Mouse (Mus musculus) forebrain, embryonic 13.5 days (tissue): ENCODE measurements around the gene Erlin1. TPM values are rescaled to one million over a fixed set of nuclear protein-coding genes. Genes with fewer than 3 reads are reported as not detected.

Experiments used
- ATAC-seq: fragments of 200-750 bp; cut with Nextera tagmentation; 2 replicates; pipeline ENCODE4 v1.8.0; 2017
- H3K27ac ChIP-seq: fragments of 300-500 bp; sonication (generic); 2 replicates; pipeline ENCODE4 v1.5.1; 2015; ENCODE audit warnings: inconsistent platforms, mild to moderate bottlenecking, moderate library complexity
- H3K27me3 ChIP-seq: fragments of 300-500 bp; sonication (generic); 2 replicates; pipeline ENCODE4 v1.6.1; 2015; ENCODE audit warnings: mild to moderate bottlenecking, inconsistent platforms
- H3K36me3 ChIP-seq: fragments of 300-500 bp; sonication (generic); 2 replicates; pipeline ENCODE4 v1.6.1; 2015; ENCODE audit warnings: mild to moderate bottlenecking, inconsistent platforms; ENCODE audit not compliant: poor library complexity, severe bottlenecking
- H3K4me1 ChIP-seq: fragments of 300-500 bp; sonication (generic); 2 replicates; pipeline ENCODE4 v1.6.1; 2015; ENCODE audit warnings: inconsistent platforms
- H3K4me2 ChIP-seq: fragments of 300-500 bp; sonication (generic); 2 replicates; pipeline ENCODE4 v1.6.1; 2015; ENCODE audit warnings: inconsistent platforms, mild to moderate bottlenecking, moderate library complexity
- H3K4me3 ChIP-seq: fragments of 300-500 bp; sonication (generic); 2 replicates; pipeline ENCODE4 v1.5.1; 2015; ENCODE audit warnings: mild to moderate bottlenecking, inconsistent platforms
- H3K9ac ChIP-seq: fragments of 300-500 bp; sonication (generic); 2 replicates; pipeline ENCODE4 v1.6.1; 2015; ENCODE audit warnings: mild to moderate bottlenecking, inconsistent platforms
- H3K9me3 ChIP-seq: fragments of 300-500 bp; sonication (generic); replicated peaks from 2 replicates; pipeline ENCODE4 v1.6.1; 2016; ENCODE audit warnings: inconsistent platforms
- WGBS: fragments of 180-500 bp; shearing (Covaris S2); methylation state at CpG from one replicate; pipeline ENCODE4 v1.1.7; 2015; 5-methylcytosine and 5-hydroxymethylcytosine counted together
- polyA plus RNA-seq: library from polyadenylated mRNA; unstranded; fragments of >200 nt; fragmentation: Nextera tagmentation; extraction: Ambion mirVana; gene quantifications from 2 replicates; pipeline ENCODE4 v1.2.1, GENCODE M21; 2015

Erlin1 gene
- polyA plus RNA-seq, 1 experiment from 2014 or later, result 17.8 TPM

DNA sequence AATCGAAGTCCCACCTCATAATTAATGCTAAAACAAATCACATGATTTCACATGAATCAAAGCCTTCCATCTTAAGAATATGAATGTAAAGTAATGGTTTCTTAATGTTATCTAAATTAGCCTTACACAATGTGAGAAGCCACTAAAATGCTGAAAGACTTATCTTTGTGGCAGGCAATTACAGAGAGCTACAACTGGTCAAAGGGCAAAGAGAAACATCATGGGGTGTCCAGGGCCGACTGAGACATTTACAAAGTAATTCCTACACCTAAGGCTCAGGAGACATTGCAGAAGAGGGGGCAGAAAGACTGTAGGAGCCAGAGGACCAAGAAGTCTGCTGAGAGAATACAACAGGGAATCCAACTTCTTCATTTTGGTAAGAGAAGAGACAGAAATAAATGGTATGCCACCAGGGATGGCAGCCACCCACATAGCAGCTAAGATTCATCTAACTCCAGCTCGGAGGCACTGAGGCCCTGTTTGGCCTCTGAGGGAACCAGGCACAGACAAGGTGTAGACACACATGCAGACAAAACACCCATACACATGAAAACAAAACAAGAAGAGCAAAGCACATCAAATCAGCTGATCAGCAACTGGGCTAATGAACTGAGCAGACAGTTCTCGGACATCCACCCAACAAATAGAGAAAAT, 14.3 kb downstream of the Erlin1 start:
- Histone ChIP-seq H3K27me3 (no peaks in the 10 kb centered on the region), H3K4me3 (no peak overlapping the region), H3K4me1 (no peaks in the 10 kb centered on the region), H3K4me2 (no peak overlapping the region), H3K9me3 (no peaks in the 10 kb centered on the region), H3K9ac (no peak overlapping the region), H3K27ac (no peak overlapping the region), H3K36me3 (peaks cover 32% of the 10 kb centered on the region)
- ATAC-seq, result no peak
- 80% methylated on average over 4 of the region's 4 CpGs for WGBS

- no peak overlapping the region for H3K4me2 ChIP-seq
- no peak overlapping the region for H3K27ac ChIP-seq
- ATAC-seq, result no peak
- no peak overlapping the region for H3K4me3 ChIP-seq
- 81% methylated on average over 4 of the region's 4 CpGs for WGBS
- H3K27me3 ChIP-seq, result no peaks in the 10 kb centered on the region
- H3K9me3 ChIP-seq, result no peaks in the 10 kb centered on the region
- peaks cover 37% of the 10 kb centered on the region for H3K36me3 ChIP-seq
- no peak overlapping the region for H3K9ac ChIP-seq
- no peaks in the 10 kb centered on the region for H3K4me1 ChIP-seq
These were observed 19.2 kb downstream of the Erlin1 start for GRCm38 (mm10) chr19:44050388-44050787.

- Histone ChIP-seq H3K9ac (no peak overlapping the region), H3K9me3 (no peaks in the 10 kb centered on the region), H3K36me3 (peaks cover 44% of the 10 kb centered on the region), H3K27ac (no peak overlapping the region), H3K4me2 (no peak overlapping the region), H3K27me3 (no peaks in the 10 kb centered on the region), H3K4me3 (no peak overlapping the region), H3K4me1 (no peaks in the 10 kb centered on the region)
- 64% methylated on average over 3 of the region's 3 CpGs for WGBS
- ATAC-seq, result no peak
These were observed 20.3 kb downstream of the Erlin1 start for GRCm38 (mm10) chr19:44049282-44049681.

DNA sequence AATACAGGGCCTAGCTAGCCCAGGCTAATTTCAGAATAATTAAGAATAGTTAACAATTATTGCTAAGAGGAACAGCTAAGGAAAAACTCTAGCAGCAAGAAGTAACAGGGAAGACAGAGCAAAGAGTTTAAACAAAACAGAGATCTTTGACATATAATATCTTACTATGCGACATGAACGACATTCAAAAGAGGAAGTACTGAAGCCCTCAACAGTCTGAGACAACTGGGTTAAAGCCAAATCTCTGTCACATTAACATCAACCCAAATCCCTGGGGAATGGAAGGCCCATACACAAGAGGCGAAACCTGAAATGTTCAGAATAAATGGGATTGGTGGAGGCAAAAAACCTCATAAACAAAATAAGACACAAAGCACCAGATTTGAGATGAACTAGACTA, 23.7 kb downstream of the Erlin1 start:
- Histone ChIP-seq H3K27ac (no peak overlapping the region), H3K36me3 (peaks cover 29% of the 10 kb centered on the region), H3K9me3 (no peaks in the 10 kb centered on the region), H3K4me1 (0 out of 2 replicates have a peak, but pooled peaks cover 3% of the 10 kb centered on the region), H3K4me3 (no peak overlapping the region), H3K27me3 (no peaks in the 10 kb centered on the region), H3K9ac (no peak overlapping the region), H3K4me2 (no peak overlapping the region)
- WGBS, result 90% methylated on average over 3 of the region's 3 CpGs
- ATAC-seq, result no peak

- Histone ChIP-seq H3K36me3 (peaks cover 49% of the 10 kb centered on the region), H3K27me3 (no peaks in the 10 kb centered on the region), H3K4me3 (no peak overlapping the region), H3K4me1 (0 out of 2 replicates have a peak, but pooled peaks cover 3% of the 10 kb centered on the region), H3K27ac (no peak overlapping the region), H3K4me2 (no peak overlapping the region), H3K9me3 (no peaks in the 10 kb centered on the region), H3K9ac (no peak overlapping the region)
- ATAC-seq, result no peak
- 82% methylated on average over 5 of the region's 5 CpGs for WGBS
These were observed 27.5 kb downstream of the Erlin1 start for GRCm38 (mm10) chr19:44042121-44042520.

- Histone ChIP-seq H3K4me1 (no peaks in the 10 kb centered on the region), H3K36me3 (peaks cover 30% of the 10 kb centered on the region), H3K9me3 (no peaks in the 10 kb centered on the region), H3K4me3 (no peak overlapping the region), H3K4me2 (no peak overlapping the region), H3K27me3 (no peaks in the 10 kb centered on the region), H3K9ac (no peak overlapping the region), H3K27ac (no peak overlapping the region)
- no peak for ATAC-seq
- 92% methylated on average over 5 of the region's 5 CpGs for WGBS
These were observed 36.2 kb downstream of the Erlin1 start for GRCm38 (mm10) chr19:44033396-44033795.

- no peak overlapping the region for H3K27ac ChIP-seq
- H3K9ac ChIP-seq, result no peak overlapping the region
- WGBS, result 93% methylated on average over 11 of the region's 11 CpGs
- no peaks in the 10 kb centered on the region for H3K27me3 ChIP-seq
- no peaks in the 10 kb centered on the region for H3K9me3 ChIP-seq
- no peak overlapping the region for H3K4me3 ChIP-seq
- no peak for ATAC-seq
- no peaks in the 10 kb centered on the region for H3K4me1 ChIP-seq
- H3K36me3 ChIP-seq, result peaks cover 21% of the 10 kb centered on the region
- H3K4me2 ChIP-seq, result no peak overlapping the region
These were observed 37.4 kb downstream of the Erlin1 start for GRCm38 (mm10) chr19:44032046-44032744.

DNA sequence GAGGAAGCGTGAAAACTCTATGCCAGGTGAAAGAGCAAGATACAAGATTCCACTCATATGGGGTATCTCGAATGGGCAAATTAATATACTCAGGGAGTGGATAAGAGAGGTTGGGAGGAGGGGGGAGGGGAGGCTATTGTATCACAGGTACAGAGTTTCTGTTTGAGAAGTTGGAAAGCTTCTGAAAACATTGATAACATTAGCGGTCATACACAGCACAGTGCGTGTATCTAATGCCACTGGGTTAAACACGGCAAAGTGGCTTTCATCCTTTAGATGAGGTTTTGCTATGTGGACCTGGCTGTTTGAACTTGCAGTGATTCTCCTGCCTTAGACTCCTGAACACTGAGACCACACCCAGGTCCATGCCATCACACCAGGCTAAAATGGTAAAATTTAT, 39.6 kb downstream of the Erlin1 start:
- no peak overlapping the region for H3K4me3 ChIP-seq
- ATAC-seq, result no peak
- H3K4me2 ChIP-seq, result no peak overlapping the region
- no peaks in the 10 kb centered on the region for H3K9me3 ChIP-seq
- no peaks in the 10 kb centered on the region for H3K27me3 ChIP-seq
- 0 out of 2 replicates have a peak, but pooled peaks cover 5% of the 10 kb centered on the region for H3K36me3 ChIP-seq
- no peak overlapping the region for H3K27ac ChIP-seq
- H3K4me1 ChIP-seq, result no peaks in the 10 kb centered on the region
- H3K9ac ChIP-seq, result no peak overlapping the region
- WGBS, result 94% methylated on average over 5 of the region's 5 CpGs

DNA sequence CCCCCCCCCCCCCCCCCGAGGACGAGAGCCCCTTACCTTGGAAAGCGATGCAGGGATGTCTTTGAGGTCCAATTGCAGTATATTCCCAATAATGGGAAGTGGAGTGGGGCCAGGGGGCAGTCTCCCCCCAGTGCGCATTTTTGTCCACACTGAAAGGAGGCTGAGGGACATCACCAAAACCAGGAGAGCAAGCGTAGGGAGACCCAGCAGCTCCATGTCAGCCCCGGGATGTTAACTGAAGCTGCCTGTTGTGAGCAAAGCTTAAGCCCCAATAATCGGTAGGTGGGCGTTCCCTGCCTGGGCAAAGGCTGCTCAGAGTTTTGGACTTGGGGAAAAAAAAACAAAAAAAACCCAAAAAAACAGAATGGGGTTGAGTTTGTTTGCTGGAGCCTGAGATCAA, 40.6 kb downstream of the Erlin1 start, which contains the start of gene Cyp2c23:
Gene Cyp2c23 (minus strand): TSS at position 237 of the 400 bp plus-strand sequence.
- H3K9ac ChIP-seq, result no peak within 1 kb of the TSS
- ATAC-seq, result no peak
- H3K36me3 ChIP-seq, result 0 out of 2 replicates have a peak, but pooled peaks cover 5% of the 10 kb centered on the region
- WGBS, result 73% methylated on average over 8 of the region's 8 CpGs
- H3K9me3 ChIP-seq, result no peaks in the 10 kb centered on the region
- no peak within 1 kb of the TSS for H3K4me3 ChIP-seq
- H3K27ac ChIP-seq, result no peak within 1 kb of the TSS
- no peak within 1 kb of the TSS for H3K4me2 ChIP-seq
- no peaks in the 10 kb centered on the region for H3K27me3 ChIP-seq
- no peaks in the 10 kb centered on the region for H3K4me1 ChIP-seq

DNA sequence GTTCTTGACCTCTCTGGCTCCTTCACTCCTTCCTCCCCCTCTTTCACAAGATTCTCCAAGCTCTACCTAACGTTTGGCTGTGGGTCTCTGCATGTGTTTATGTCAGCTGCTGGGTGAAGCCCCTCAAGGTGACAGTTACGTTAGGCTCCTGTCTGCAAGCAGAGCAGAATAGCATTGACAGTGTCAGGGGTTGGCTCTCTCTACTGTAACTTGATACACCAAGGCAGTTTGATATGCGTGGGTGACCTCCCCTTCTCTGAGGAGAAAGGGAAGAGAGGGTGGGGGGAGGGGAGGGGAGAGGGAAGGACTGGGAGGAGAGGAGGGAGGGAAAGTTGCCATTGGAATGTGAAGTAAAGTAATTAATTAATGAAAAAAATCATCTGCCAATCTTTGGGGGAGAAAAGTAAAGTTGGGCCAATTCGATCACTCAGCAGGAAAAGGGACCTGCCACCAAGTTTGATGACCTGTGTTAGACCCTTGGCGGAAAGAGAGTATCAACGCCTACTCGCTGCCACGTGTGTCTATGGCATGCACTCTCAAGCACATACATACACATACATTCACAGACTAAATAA, 42.5 kb downstream of the Erlin1 start:
- 70% methylated on average over 8 of the region's 8 CpGs for WGBS
- Histone ChIP-seq H3K36me3 (0 out of 2 replicates have a peak, but pooled peaks cover under 1% of the 10 kb centered on the region), H3K9me3 (no peaks in the 10 kb centered on the region)

GRCm38 (mm10) chr19:44024921-44025585, 44.5 kb downstream of the Erlin1 start:
- 87% methylated on average over 13 of the region's 13 CpGs for WGBS
- Histone ChIP-seq H3K9ac (no peak overlapping the region), H3K27me3 (no peaks in the 10 kb centered on the region), H3K4me2 (no peak overlapping the region), H3K4me3 (no peak overlapping the region), H3K9me3 (no peaks in the 10 kb centered on the region), H3K4me1 (no peaks in the 10 kb centered on the region), H3K27ac (no peak overlapping the region), H3K36me3 (no peaks in the 10 kb centered on the region)
- no peak for ATAC-seq

More for the DNA sequence above, 42.5 kb downstream of the Erlin1 start:
- Histone ChIP-seq H3K27me3 (no peaks in the 10 kb centered on the region), H3K4me1 (no peaks in the 10 kb centered on the region), H3K4me2 (no peak overlapping the region), H3K9ac (no peak overlapping the region), H3K4me3 (no peak overlapping the region), H3K27ac (no peak overlapping the region)
- no peak for ATAC-seq

GRCm38 (mm10) chr19:44023066-44023465, 46.5 kb downstream of the Erlin1 start:
- no peaks in the 10 kb centered on the region for H3K36me3 ChIP-seq
- 76% methylated on average over 5 of the region's 5 CpGs for WGBS
- no peak for ATAC-seq

More at GRCm38 (mm10) chr19:44023066-44023465, 46.5 kb downstream of the Erlin1 start:
- no peaks in the 10 kb centered on the region for H3K4me1 ChIP-seq
- no peak overlapping the region for H3K27ac ChIP-seq
- no peak overlapping the region for H3K9ac ChIP-seq
- H3K4me2 ChIP-seq, result no peak overlapping the region
- no peak overlapping the region for H3K4me3 ChIP-seq
- H3K27me3 ChIP-seq, result no peaks in the 10 kb centered on the region
- H3K9me3 ChIP-seq, result no peaks in the 10 kb centered on the region
